Mouse (Mus musculus) gastrocnemius, adult 18-20 months (tissue): Measurements from ENCODE around the gene Evpl. TPM values are rescaled to one million over a fixed set of nuclear protein-coding genes. Genes with fewer than 3 reads are reported as not detected.

Experiments used
- DNase-seq: peaks from one replicate; pipeline ENCODE4 v3.0.0; 2021; ENCODE audit warnings: low spot score
- total RNA-seq, 2 experiments: library from RNA; stranded (reverse); gene quantifications; 2 replicates each; pipeline ENCODE4 v1.2.3; 2021

Gene Evpl
- total RNA-seq, 2 experiments from 2014 or later = 0.02 to 0.07 TPM

GRCm38 (mm10) chr11:116213877-116214510, 23.9 kb downstream of the Evpl start:
- no peak for DNase-seq

GRCm38 (mm10) chr11:116212847-116213246, 25.0 kb downstream of the Evpl start:
- no peak for DNase-seq

GRCm38 (mm10) chr11:116210696-116211095, 27.2 kb downstream of the Evpl start:
- DNase-seq = no peak

- no peak for DNase-seq
Measured at GRCm38 (mm10) chr11:116209257-116209656, 28.6 kb downstream of the Evpl start.

- no peak for DNase-seq
Measured at GRCm38 (mm10) chr11:116208660-116209059, 29.2 kb downstream of the Evpl start.

- no peak for DNase-seq
Measured at GRCm38 (mm10) chr11:116206678-116207077, 31.2 kb downstream of the Evpl start.

GRCm38 (mm10) chr11:116203150-116203549, 34.7 kb downstream of the Evpl start:
- no peak for DNase-seq

GRCm38 (mm10) chr11:116201151-116201550, 36.7 kb downstream of the Evpl start:
- no peak for DNase-seq

GRCm38 (mm10) chr11:116198639-116199531, 39.0 kb downstream of the Evpl start, which contains the start of the genes Ten1 and Acox1:
Gene Ten1, plus strand, starts transcription at chr11:116198855.
Gene Acox1, minus strand, starts transcription at chr11:116199045.
- DNase-seq = peak; percentile 98

GRCm38 (mm10) chr11:116198132-116198531, 39.7 kb downstream of the Evpl start:
- DNase-seq = no peak

- DNase-seq = no peak
Measured at GRCm38 (mm10) chr11:116197584-116197906, 40.3 kb downstream of the Evpl start.

- no peak for DNase-seq
Measured at GRCm38 (mm10) chr11:116196866-116197583, 40.9 kb downstream of the Evpl start.

GRCm38 (mm10) chr11:116196336-116196735, 41.5 kb downstream of the Evpl start:
- no peak for DNase-seq

- DNase-seq = no peak
Measured at GRCm38 (mm10) chr11:116195252-116195651, 42.6 kb downstream of the Evpl start.

GRCm38 (mm10) chr11:116194619-116195018, 43.3 kb downstream of the Evpl start:
- no peak for DNase-seq

GRCm38 (mm10) chr11:116187226-116187930, 50.5 kb downstream of the Evpl start:
- DNase-seq = no peak

GRCm38 (mm10) chr11:116186360-116186759, 51.5 kb downstream of the Evpl start:
- no peak for DNase-seq

- no peak for DNase-seq
Measured at GRCm38 (mm10) chr11:116185836-116186235, 52.0 kb downstream of the Evpl start.

GRCm38 (mm10) chr11:116178411-116179121, 59.3 kb downstream of the Evpl start:
- DNase-seq = no peak

- DNase-seq = no peak
Measured at GRCm38 (mm10) chr11:116176010-116176409, 61.9 kb downstream of the Evpl start.
